Mouse (Mus musculus) lung, adult 2 months (tissue): ENCODE measurements at regions not wholly inside any gene's neighbourhood (a gene's known extent, or its start where the extent isn't known, plus 50 kb on each side); places are given as distances from the start of the nearest gene placed in this dataset.

Source experiments
- CTCF ChIP-seq: fragments of 200-500 bp; IDR thresholded peaks from 2 replicates; pipeline ENCODE4 v1.5.1; 2011; ENCODE audit warnings: mild to moderate bottlenecking, low read length, control low read depth; ENCODE audit not compliant: insufficient read depth
- POLR2A ChIP-seq: fragments of 200-500 bp; IDR thresholded peaks from 2 replicates; pipeline ENCODE4 v1.6.1; 2011; ENCODE audit warnings: low read depth, mild to moderate bottlenecking, control low read depth, low read length, borderline replicate concordance; ENCODE audit errors: extremely low read depth

- TF ChIP-seq CTCF (peak; percentile 38; the same call in 1 of the 2 replicates), POLR2A (no peak)
These were observed 276.7 kb downstream of the Tshz3 start for GRCm38 (mm10) chr7:36974573-36974972.
